Mouse (Mus musculus): Measurements from ENCODE around the gene Tle2. TPM values are rescaled to one million over a fixed set of nuclear protein-coding genes. Genes with fewer than 3 reads are reported as not detected.
A peak's percentile ranks its signal among the peaks of the same experiment; 100 is the strongest.

The Tle2 gene
- total RNA-seq, 2 experiments from 2014 or later = 5.3 to 6.2 TPM

DNA sequence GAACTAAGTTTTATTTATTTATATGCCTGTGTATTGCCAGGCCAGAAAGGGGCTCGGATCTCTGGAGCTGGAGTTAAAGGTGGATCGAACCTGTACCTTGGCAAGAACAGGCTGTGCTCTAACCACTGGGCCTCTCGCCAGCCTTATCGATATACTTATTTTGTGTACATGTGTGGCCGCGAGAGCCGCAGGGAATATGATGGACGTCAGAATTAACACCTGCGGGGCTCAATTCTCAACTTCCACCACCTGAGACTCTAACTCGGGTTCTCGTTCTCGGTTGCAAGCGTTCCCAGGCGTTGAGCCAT, 31.3 kb downstream of the Tle2 start:
- no peak for DNase-seq

DNA sequence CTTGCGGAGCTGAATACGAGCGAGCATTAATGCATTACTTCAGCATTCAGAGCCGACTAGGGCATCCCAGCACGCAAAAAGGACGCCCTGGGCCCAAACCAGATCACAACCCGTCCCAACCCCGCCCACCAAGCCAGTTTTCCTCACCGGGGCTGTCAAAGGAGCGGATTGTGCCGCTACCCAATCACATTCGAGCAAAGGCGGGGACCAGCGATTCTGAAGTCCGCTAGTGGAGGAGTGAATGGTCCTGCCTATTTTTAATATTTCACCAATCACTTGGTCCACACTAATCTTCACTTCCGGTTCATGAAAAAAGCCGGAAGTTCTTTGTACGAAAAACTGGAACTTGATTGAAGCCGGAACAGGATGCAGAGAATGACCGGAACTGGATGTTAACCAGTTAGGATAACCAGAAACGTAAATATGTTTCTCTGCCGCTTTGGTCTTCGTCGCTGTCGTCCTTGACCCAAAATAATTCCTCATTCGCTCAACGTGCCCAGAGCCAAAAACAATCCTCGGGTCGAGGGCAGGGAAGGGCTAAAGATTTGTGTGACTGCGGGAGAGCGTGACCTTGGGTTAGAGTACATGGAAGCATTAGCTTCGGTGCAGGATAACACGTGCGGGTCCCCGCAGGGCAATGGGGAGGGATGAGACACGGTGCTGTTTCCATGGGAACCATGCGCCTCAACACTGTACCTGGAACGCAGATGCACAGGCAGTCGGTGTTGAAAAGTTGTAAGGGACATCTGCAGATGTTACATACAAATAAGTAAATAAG, 31.8 kb downstream of the Tle2 start, which contains the start of gene BC025920:
Gene BC025920 (plus strand): TSS at position 297 of the 778 bp plus-strand sequence.
- DNase-seq = peak; percentile 97

DNA sequence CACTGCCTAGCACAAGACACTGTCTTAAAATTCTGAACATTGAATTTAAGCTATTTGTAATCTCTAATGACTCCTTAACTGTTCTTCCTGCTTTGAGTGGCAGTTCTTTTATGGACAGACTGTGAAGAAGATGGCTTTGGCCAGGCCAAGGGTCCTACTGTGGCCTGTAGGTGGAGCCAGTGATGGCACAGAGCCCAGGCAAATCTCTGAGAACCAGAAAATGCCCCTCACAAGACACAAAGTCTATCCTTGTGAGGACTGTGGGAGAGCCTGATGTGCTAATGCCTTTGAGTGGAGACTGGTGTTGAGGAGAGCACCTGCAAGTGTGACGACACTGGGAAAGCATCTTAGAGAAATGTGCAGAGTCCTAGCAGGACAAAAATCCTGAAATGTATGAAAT, 33.9 kb downstream of the Tle2 start:
- DNase-seq = no peak

DNA sequence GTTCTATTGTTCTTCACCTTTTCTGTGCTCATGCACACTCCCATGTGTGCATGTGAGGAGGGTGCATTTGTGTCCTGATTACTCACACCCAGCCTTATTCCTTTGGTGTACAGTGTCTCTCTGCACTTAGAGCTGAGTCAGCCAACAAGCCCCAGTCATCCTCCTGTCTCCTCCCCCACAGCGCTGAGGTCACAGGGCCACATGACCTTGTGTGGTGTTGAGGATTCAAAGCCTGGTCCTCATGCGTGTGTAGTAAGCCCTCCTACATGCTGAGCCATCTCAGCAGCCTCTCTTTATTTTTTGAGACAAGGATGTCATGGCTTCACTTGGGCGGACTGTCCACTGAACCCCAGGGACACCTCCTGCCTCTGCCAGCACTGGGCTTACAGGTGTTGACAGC, 38.4 kb downstream of the Tle2 start:
- no peak for DNase-seq

DNA sequence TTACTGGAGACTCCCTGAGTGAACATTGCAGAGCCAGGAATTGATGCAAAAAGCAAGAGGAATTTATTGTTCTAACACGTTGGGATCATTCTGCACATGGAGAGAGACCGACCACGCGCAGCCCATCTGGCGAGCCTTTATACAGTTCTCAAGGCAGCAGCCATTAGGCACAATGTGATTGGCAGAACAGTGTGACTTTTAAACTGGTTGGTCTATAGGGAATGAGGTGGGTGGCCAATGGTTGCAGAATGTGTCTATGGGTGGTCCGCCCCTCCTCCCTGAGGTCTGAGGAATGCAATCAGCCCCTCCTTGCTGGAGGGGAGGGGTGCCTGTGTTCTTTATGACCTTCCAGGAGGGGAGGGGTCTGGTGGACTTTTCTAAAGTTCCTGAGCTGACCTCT, 41.1 kb downstream of the Tle2 start:
- no peak for DNase-seq

DNA sequence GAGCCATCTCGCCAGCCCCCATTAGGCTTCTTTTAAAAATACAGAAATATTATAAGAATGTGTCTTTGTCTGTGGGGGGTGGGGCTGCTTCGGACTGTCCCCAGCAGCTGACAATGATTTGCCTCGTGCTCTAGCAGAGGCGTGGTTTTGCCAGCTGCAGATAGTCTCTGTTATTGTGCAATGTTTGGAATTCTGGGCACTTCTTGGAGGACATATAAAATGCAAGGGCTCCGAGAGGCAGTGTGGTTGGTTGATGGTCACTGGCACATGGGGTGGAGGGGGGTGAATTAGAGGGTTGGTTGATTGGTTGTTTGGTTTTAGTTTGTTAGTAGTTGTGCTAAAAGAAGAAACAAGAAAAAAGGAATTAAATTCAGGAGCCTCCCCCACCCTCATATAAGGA, 45.6 kb downstream of the Tle2 start:
- DNase-seq = no peak

DNA sequence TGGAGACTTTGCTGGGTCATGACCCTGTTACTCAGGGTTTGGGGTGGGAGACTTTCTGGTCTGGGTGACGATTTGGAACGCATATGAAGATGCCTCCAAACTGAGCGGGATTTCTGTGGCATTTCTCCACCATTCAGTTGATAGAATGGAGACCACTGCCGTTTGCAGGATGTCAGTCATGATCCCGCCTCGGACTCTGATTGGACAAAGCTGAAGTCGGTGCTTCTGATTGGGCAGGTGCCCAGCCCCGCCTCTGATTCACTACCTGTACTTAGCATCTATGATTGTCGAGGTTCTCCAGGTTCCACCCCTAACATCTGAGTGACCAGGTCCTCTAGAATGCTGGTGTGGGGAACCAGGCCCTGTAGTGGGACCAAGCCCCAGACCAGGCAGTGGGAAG, 46.4 kb downstream of the Tle2 start:
- no peak for DNase-seq

DNA sequence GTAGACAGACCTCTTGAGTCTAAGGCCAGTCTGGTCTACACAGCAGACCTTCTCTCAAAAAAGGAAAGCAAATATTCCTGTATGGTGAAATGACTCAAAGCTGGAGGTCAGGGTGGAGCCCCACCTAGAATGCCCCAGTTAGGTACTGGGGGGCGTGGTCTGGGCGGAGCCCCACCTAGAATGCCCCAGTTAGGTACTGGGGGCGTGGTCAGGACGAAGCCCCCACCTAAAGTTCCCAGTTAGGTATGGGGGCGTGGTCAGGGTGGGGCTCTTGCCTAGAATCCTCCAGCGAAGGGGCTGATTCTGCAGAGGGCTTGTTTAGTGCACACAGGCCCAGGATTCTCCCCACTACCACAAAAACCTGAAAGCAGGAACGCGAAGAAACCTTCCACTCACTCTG, 49.1 kb downstream of the Tle2 start:
- no peak for DNase-seq

DNA sequence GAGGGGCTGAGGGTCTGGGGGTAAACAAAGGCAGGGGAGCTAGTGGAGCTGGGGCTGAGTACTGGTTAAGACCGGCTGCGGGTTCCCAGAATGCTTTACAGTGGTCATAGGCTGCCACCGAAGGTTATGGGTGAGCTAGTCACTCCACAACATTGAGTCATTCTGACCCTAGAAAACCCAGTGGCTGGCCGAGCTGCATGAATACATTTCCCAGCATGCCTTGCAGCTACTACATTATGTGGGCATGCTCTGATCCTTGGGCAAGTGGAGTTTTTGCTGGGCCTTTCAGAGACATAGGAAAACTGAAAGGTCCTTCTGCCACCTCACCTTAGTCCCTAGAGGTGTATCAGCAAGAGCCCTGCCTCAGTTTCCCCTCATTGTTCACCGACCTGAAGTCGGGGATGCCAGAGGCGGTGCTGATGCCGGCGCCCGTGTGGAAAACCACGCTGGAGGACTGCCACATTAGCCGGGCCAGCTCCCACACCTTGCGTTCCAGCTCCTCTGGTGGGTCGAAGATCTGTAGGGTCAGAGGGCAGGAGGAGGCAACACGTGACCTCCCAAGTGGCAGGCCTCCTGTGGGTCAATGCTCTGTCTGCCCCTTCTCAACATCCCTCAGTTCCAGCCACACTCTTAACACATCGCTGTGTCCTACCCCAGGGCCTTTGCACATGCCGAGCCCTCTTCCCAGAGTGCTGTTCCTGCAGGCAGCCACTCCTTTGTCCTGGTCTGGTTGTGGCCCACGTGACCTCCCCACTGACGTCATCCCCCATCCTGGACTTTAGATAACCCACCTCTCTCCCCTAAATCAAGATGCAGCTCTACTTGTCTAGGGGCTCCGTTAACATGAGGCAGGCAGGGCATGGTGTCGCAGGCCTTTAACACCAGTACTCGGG, 52.0 kb downstream of the Tle2 start:
- no peak for DNase-seq

DNA sequence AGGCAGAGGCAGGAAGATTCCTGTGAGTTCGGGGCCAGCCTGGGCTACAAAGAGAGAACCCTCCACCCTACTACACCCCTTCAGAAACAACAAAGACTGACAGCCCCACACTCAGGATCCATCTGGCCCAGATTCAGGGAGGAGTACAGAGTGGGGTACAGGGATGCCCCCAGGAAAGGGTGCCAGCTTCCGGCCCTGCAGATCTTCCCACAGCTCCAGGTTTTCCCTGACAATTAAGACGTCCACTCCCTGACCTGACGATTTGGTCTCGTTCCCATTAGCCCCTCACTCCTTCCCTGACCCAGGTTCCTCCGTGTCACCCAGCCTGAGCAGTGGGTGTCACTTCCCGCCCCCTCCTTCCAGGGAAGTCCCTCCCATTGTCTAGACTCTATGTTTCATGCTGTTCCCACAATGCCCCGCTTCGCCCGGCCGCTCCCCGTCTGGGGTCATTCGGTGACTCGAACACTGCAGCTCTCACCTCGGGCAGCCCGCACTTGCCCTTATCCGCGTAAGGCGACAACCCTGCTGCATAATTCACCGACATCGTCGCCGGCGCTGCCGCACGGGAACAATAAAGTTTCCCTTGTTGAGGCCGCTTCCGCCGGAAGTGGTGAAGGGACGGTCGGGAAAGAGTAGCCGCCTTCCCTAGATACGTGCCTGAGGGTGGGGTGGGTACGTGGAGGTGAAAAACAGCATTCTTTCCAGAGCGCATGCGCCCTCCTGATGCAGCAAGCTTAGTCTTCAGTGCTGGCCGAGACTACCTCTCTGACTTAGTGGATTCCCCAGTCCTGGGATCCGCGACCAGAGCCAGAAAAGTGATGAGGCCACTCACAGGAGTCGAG, 52.9 kb downstream of the Tle2 start, which contains the start of gene Sirt6:
Gene Sirt6 (minus strand): TSS at position 804 of the 842 bp plus-strand sequence.
- DNase-seq = peak; percentile 90

DNA sequence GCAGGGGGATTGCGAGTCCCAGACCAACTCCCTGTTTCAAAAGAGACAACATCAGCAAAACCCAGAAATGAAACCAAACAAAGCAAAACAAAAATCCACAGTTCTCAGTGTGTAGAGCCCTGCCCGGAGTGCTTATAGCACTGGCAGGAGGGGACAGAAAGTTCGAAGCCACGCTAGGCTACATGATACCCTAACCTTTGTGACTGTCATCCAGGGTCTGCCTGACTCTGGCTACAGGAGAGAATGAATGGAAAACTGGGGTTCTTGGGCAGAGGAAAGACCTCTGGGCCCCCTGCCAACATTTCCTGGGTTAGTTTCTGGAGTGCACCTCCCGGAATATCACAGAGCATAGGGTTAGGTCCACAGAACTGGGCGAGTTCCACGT, 53.5 kb downstream of the Tle2 start:
- no peak for DNase-seq

DNA sequence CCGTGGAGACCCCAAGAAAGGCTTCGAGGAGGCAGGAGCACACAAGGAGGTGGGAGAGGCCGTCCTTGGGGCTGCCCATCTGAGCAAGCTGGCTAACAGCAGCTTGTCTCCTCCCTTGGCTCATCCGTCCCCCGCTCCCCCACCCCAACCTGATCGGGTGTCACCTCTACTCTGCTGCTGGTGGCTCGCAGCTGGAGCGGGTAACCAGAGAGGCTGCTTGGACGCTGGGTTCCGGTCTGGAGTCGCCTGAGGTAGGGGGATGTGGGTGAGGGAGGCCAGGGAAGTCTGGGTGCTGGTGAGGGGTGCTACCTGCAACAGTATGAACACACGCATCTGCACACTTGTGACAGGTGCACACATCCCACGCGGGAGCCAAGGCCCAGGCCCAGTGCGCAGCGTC, 54.0 kb downstream of the Tle2 start, which contains the start of gene Ankrd24:
Gene Ankrd24 (plus strand): TSS at position 151 of the 400 bp plus-strand sequence.
- no peak for DNase-seq

DNA sequence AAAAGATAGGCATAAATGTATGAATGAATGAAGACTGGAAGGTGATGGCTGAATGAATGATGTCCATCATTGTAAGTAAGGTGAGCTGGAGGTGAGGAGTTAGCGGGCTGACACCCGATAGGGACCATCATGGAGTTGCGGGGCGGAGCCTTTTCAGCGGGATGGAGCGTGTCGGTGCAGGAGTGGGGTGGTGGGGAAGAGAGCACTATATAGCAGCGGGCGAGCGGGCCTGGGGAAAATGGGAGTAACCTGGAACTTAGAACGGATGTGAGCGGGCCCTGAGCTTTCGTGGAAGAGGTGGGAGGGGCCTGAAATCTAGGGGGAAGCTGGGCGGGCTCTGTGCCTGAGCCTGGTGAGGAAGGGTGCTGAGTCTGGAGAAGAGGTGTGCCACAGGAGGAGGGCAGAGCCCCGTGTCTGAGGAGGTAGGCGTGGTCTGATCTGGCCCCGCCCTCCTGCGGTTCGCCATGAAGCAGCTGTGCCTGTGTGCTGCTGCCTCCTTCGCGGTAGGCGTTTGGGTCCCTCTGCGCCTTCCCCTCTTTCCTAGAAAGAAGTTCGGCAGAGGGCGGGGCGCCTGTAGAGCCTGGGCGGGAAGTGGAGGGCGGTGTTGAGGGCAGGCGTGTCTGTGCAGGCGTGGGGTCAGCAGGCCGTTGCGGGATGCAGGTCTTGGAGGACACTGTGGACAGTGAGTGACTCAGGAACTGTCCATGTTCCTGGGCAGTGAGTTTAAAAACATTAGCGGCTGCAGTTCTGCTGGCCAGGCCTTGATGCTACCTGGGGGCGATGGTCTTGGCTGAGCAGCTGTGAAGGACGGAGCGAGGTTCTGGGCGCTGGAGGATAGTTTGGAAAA, 59.1 kb downstream of the Tle2 start:
- DNase-seq = peak; percentile 74

DNA sequence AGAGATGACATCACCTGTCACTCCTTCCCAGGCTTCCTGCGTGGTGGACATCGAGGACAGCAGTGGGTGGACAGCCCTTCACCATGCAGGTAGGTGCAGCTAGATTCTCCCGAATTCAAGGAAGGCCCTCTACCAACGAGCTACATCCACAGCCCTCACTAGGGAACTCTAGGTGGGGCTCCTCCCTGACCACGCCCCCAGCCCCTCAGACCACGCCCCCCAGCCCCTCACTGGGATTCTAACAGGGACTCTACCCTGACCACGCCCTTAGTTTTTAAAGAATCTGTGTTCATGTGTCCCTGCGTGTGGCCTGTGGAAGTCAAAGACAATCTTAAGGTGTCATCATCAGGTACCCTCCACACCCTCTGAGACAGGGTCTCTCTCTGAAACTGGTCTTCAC, 62.0 kb downstream of the Tle2 start:
- no peak for DNase-seq

DNA sequence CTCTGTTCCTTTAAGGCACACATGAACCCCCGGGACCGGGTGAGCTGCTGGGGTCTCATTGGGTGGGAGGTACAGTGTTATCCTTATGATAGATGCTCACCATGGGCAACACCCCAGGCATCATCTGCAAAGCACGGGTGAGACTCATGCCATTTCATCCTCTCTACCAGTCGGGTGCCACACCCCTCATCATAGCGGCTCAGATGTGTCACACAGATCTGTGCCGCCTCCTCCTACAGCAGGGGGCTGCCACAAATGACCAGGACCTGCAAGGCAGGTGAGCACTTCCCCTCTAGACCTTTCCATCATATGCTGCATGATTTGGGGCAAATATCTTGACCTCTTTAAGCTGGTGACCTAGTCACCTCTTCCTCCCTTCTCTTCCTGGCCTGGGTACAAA, 63.7 kb downstream of the Tle2 start:
- no peak for DNase-seq

Other genes starting within 250 kb of the Tle2 start
- under 1 TPM; 0.83 to 1.00 TPM for gene Tbxa2r, start 245.8 kb upstream of the Tle2 start, total RNA-seq (2021)
- gene Gipc3, start 231.3 kb upstream of the Tle2 start, total RNA-seq (2021) = 1 to 10 TPM; 1.0 to 1.3 TPM
- 10 to 100 TPM; 22.9 to 29.6 TPM for gene Hmg20b, start 224.1 kb upstream of the Tle2 start, total RNA-seq (2021)
- 1 to 10 TPM; 2.3 to 2.9 TPM for gene Mfsd12, start 217.1 kb upstream of the Tle2 start, total RNA-seq (2021)
- gene 4930404N11Rik, start 208.7 kb upstream of the Tle2 start, total RNA-seq (2021) = under 1 TPM; 0.48 to 0.49 TPM
- gene Fzr1, start 196.0 kb upstream of the Tle2 start, total RNA-seq (2021) = 10 to 100 TPM; 13.5 to 14.0 TPM
- 10 to 100 TPM; 41.1 to 41.2 TPM for gene Dohh, start 190.1 kb upstream of the Tle2 start, total RNA-seq (2021)
- gene Gm48551, start 190.1 kb upstream of the Tle2 start, total RNA-seq (2021) = 1 to 10 TPM in 1 of 2 experiments, under 1 TPM in 1; 0.78 to 1.0 TPM
- gene Gm48552, start 185.6 kb upstream of the Tle2 start, total RNA-seq (2021) = under 1 TPM in 1 of 2 experiments, not detected in 1; 0.59 TPM
- under 1 TPM in 1 of 2 experiments, not detected in 1; 0.67 TPM for gene Smim24, start 181.5 kb upstream of the Tle2 start, total RNA-seq (2021)
- 100 to 1,000 TPM; 215 to 268 TPM for gene Nfic, start 118.9 kb upstream of the Tle2 start, total RNA-seq (2021)
- under 1 TPM in 1 of 2 experiments, not detected in 1; 0.24 TPM for gene Celf5, start 91.9 kb upstream of the Tle2 start, total RNA-seq (2021)
- gene Ncln, start 78.2 kb upstream of the Tle2 start, total RNA-seq (2021) = 10 to 100 TPM; 34.2 to 47.8 TPM
- under 1 TPM; 0.99 to 1.00 TPM for gene S1pr4, start 74.4 kb upstream of the Tle2 start, total RNA-seq (2021)
- gene Gna15, start 50.3 kb upstream of the Tle2 start, total RNA-seq (2021) = under 1 TPM; 0.36 to 0.62 TPM
- 10 to 100 TPM; 24.8 to 25.9 TPM for gene Gna11, start 29.4 kb upstream of the Tle2 start, total RNA-seq (2021)
- 100 to 1,000 TPM; 845 to 891 TPM for gene Aes, start 15.1 kb upstream of the Tle2 start, total RNA-seq (2021)
- gene Tle6, start 26.5 kb downstream of the Tle2 start, total RNA-seq (2021) = 1 to 10 TPM; 3.9 to 6.8 TPM
- gene BC025920, start 31.7 kb downstream of the Tle2 start, total RNA-seq (2021) = 1 to 10 TPM; 1.8 to 2.5 TPM
- 1 to 10 TPM; 3.8 to 5.2 TPM for gene Sirt6, start 53.2 kb downstream of the Tle2 start, total RNA-seq (2021)
- 1 to 10 TPM; 5.9 to 9.5 TPM for gene Ankrd24, start 54.0 kb downstream of the Tle2 start, total RNA-seq (2021)
- 1 to 10 TPM in 1 of 2 experiments, under 1 TPM in 1; 0.87 to 1.3 TPM for gene Gm10778, start 74.5 kb downstream of the Tle2 start, total RNA-seq (2021)
- gene Zfp433, start 130.3 kb downstream of the Tle2 start, total RNA-seq (2021) = 1 to 10 TPM; 4.8 to 5.2 TPM
- under 1 TPM; 0.13 to 0.51 TPM for gene Gm3055, start 196.6 kb downstream of the Tle2 start, total RNA-seq (2021)
- gene Gm4767, start 237.6 kb downstream of the Tle2 start, total RNA-seq (2021) = under 1 TPM; 0.64 to 0.87 TPM